Mouse (Mus musculus) heart, adult 2 months (tissue): ENCODE measurements around the gene Taok1. TPM values are rescaled to one million over a fixed set of nuclear protein-coding genes. Genes with fewer than 3 reads are reported as not detected.

ENCODE experiments used
- DNase-seq, 2 experiments: peaks; one replicate each; pipeline ENCODE4 v3.0.0; 2021
- H3K27ac ChIP-seq: fragments of 200-600 bp; 2 replicates; pipeline ENCODE4 v1.8.1; 2022
- H3K27me3 ChIP-seq: fragments of 200-500 bp; 2 replicates; pipeline ENCODE4 v1.6.1; 2012; ENCODE audit warnings: mild to moderate bottlenecking, low read length, inconsistent platforms, mixed read lengths; ENCODE audit not compliant: control insufficient read depth, insufficient read depth
- H3K36me3 ChIP-seq: fragments of 200-500 bp; 2 replicates; pipeline ENCODE4 v1.6.1; 2012; ENCODE audit warnings: low read length, inconsistent platforms; ENCODE audit not compliant: control insufficient read depth, insufficient read depth
- H3K4me1 ChIP-seq: fragments of 200-500 bp; 2 replicates; pipeline ENCODE4 v1.6.1; 2011; ENCODE audit warnings: low read length; ENCODE audit not compliant: control insufficient read depth, insufficient read depth
- H3K4me3 ChIP-seq: fragments of 200-600 bp; 2 replicates; pipeline ENCODE4 v1.8.1; 2022
- H3K79me2 ChIP-seq: fragments of 200-500 bp; replicated peaks from 2 replicates; pipeline ENCODE4 v1.6.1; 2012; ENCODE audit warnings: mild to moderate bottlenecking, inconsistent platforms, low read length, moderate library complexity, mixed read lengths; ENCODE audit not compliant: control insufficient read depth, insufficient read depth
- H3K9ac ChIP-seq: fragments of 200-500 bp; 2 replicates; pipeline ENCODE4 v1.6.1; 2012; ENCODE audit warnings: low read depth, mild to moderate bottlenecking, control low read depth, inconsistent platforms, low read length, mixed read lengths
- CTCF ChIP-seq: fragments of 200-600 bp; IDR thresholded peaks from 2 replicates; pipeline ENCODE4 v1.8.1; 2022; ENCODE audit warnings: antibody characterized with exemption, mild to moderate bottlenecking, moderate library complexity
- EP300 ChIP-seq: fragments of 200-500 bp; IDR thresholded peaks from 2 replicates; pipeline ENCODE4 v1.6.1; 2011; ENCODE audit warnings: low read depth, low read length, control low read depth; ENCODE audit not compliant: insufficient read depth
- POLR2A ChIP-seq: fragments of 200-500 bp; IDR thresholded peaks from 2 replicates; pipeline ENCODE4 v1.6.1; 2011; ENCODE audit warnings: mild to moderate bottlenecking, low read depth, low read length, control low read depth; ENCODE audit not compliant: insufficient read depth
- WGBS: fragments of 180-500 bp; shearing (Covaris S2); methylation state at CpG from one replicate; pipeline ENCODE4 v1.1.7; 2018; 5-methylcytosine and 5-hydroxymethylcytosine counted together
- intact Hi-C: fragments of 180-260 bp; cut with DNase I; formaldehyde crosslinking; loops from one replicate; pipeline ENCODE4 v1.15.1; 2025
- polyA plus RNA-seq: library from polyadenylated mRNA; depleted of rRNA; stranded (reverse); fragments of >200 nt; gene quantifications from 2 replicates; pipeline ENCODE4 v1.2.3, GENCODE M21; 2012
- total RNA-seq, 2 experiments: library from RNA; stranded (reverse); gene quantifications; 2 replicates each; pipeline ENCODE4 v1.2.3; 2021

Taok1 gene
- total and polyA plus RNA-seq, 3 experiments: 7.8 to 56.8 (median 50.9) TPM

GRCm38 (mm10) chr11:77624441-77625060 is 16.9 kb upstream of the Taok1 start:
- no peak overlapping the region; the same call in 1 of the 2 replicates for H3K27ac ChIP-seq
- no peak for TF ChIP-seq EP300
- no peak for TF ChIP-seq CTCF
- TF ChIP-seq POLR2A: no peak
- H3K4me1 ChIP-seq: peaks cover 1% of the 10 kb centered on the region; the same call in 1 of the 2 replicates
- H3K36me3 ChIP-seq: no peaks in the 10 kb centered on the region
- no peaks in the 10 kb centered on the region for H3K27me3 ChIP-seq
- H3K79me2 ChIP-seq: no peaks in the 10 kb centered on the region
- intact Hi-C loops: loop anchor here (5.0 to 10.0 kb wide), 4 partner anchors 32 to 520 kb away; no protein-coding TSS in a partner anchor
- 7% methylated on average over 17 of the region's 17 CpGs for WGBS
- H3K9ac ChIP-seq: peak overlapping the region; percentile 16; the same call in 1 of the 2 replicates
- peak overlapping the region; percentile 7 for H3K4me3 ChIP-seq
- DNase-seq: peak; percentile 45 to 50

DNA sequence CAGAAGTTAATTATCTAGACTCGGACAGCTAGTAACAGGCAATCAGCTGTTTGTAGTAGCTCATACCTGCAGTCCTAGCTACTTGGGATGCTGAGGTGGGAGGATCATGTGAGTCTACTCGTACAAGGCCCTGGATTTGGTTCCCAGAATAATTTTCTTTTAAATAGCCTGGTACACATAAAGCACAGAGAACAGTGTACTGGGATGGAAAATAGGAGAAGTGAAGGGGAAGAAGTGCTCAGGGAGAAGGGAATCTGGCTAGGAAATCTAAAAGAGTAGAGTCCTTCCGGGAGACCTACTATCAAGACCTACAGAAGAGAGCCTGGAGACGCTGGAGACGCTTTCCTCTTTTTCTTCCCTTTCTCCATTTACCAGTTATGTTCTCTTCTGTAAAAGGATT is 16.4 kb upstream of the Taok1 start:
- Histone ChIP-seq H3K9ac (no peak overlapping the region), H3K27ac (no peak overlapping the region; the same call in 1 of the 2 replicates)

DNA sequence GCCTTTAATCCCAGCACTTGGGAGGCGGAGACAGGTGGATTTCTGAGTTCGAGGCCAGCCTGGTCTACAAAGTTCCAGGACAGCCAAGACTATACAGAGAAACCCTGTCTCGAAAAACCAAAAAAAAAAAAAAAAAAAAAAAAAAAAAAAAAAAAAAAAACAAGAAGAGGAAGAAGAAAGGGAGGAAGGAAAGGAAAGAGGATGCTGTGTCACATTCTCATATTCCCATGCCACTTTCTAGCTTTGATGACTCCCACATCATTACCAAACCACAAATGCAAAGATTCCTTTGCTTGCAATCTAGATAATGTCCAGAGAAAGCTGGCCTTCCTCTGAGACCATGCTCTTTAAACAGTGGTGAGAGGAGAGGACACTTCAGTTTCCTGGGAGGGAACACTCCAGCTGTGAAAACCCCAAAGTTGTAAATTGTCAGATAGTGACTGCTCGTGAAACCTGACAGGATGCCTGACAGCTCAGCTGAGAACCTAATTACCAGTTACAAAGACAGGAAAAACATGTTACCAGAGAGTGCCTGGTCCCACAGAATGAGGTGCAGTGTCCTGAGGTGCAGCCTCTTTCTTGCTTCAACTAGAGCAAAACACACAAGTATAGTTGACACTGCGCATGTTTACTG is 14.4 kb upstream of the Taok1 start:
- intact Hi-C loops: loop anchor here (10.0 kb wide), 1 partner anchor 517 kb away; no protein-coding TSS in a partner anchor
- Histone ChIP-seq H3K36me3 (no peaks in the 10 kb centered on the region), H3K27ac (no peak overlapping the region), H3K9ac (no peak overlapping the region), H3K4me3 (no peak overlapping the region), H3K4me1 (peaks cover 1% of the 10 kb centered on the region; the same call in 1 of the 2 replicates), H3K27me3 (no peaks in the 10 kb centered on the region; the same call in 1 of the 2 replicates), H3K79me2 (no peaks in the 10 kb centered on the region)
- TF ChIP-seq POLR2A (no peak), EP300 (no peak), CTCF (no peak)
- DNase-seq: no peak
- 69% methylated on average over 5 of the region's 5 CpGs for WGBS

More for the DNA sequence above, 16.4 kb upstream of the Taok1 start:
- Histone ChIP-seq H3K4me1 (peaks cover 1% of the 10 kb centered on the region; the same call in 1 of the 2 replicates), H3K4me3 (no peak overlapping the region), H3K27me3 (no peaks in the 10 kb centered on the region; the same call in 1 of the 2 replicates), H3K36me3 (no peaks in the 10 kb centered on the region), H3K79me2 (no peaks in the 10 kb centered on the region)
- TF ChIP-seq CTCF (no peak), EP300 (no peak), POLR2A (no peak)
- WGBS: 50% methylated on average over 5 of the region's 5 CpGs
- no peak for DNase-seq
- intact Hi-C loops: loop anchor here (10.0 kb wide), 1 partner anchor 519 kb away; no protein-coding TSS in a partner anchor

GRCm38 (mm10) chr11:77615084-77615624 is 7.5 kb upstream of the Taok1 start:
- Histone ChIP-seq H3K9ac (no peak overlapping the region), H3K36me3 (no peaks in the 10 kb centered on the region), H3K4me1 (no peaks in the 10 kb centered on the region), H3K79me2 (no peaks in the 10 kb centered on the region), H3K4me3 (no peak overlapping the region), H3K27me3 (no peaks in the 10 kb centered on the region; the same call in 1 of the 2 replicates), H3K27ac (no peak overlapping the region)
- intact Hi-C loops: no loop called here
- DNase-seq: no peak
- TF ChIP-seq EP300 (no peak), POLR2A (no peak), CTCF (no peak)
- 72% methylated on average over 5 of the region's 5 CpGs for WGBS

- Histone ChIP-seq H3K9ac (peak overlapping the region; percentile 93), H3K4me1 (peaks cover 9% of the 10 kb centered on the region), H3K79me2 (peaks cover 5% of the 10 kb centered on the region; the same call in 1 of the 2 replicates), H3K27ac (peak overlapping the region; percentile 99), H3K36me3 (peaks cover 23% of the 10 kb centered on the region), H3K4me3 (peak overlapping the region; percentile 87), H3K27me3 (no peaks in the 10 kb centered on the region)
- peak; percentile 60 to 67 for DNase-seq
- WGBS: under 1% methylated on average over 44 of the region's 48 CpGs
- no peak for TF ChIP-seq EP300
- TF ChIP-seq POLR2A: peak; percentile 52
- intact Hi-C loops: loop anchor here (5.0 kb wide), 3 partner anchors 115 to 560 kb away; partner anchors contain the start of genes Git1, Ssh2 and Traf4
Observed at GRCm38 (mm10) chr11:77606835-77607537, 629 bp downstream of the Taok1 start.
